Mouse (Mus musculus) forebrain, embryonic 11.5 days (tissue): ENCODE measurements around the gene Klhl12. TPM values are rescaled to one million over a fixed set of nuclear protein-coding genes. Genes with fewer than 3 reads are reported as not detected.

Experiments
- ATAC-seq: fragments of 200-750 bp; cut with Nextera tagmentation; replicated peaks from 2 replicates; pipeline ENCODE4 v1.8.0; 2017; ENCODE audit warnings: moderate TSS enrichment; ENCODE audit not compliant: low FRiP score
- DNase-seq: peaks from one replicate; pipeline ENCODE4 v3.0.0-alpha.2; 2017; ENCODE audit warnings: low spot score
- H3K27ac ChIP-seq: fragments of 300-500 bp; sonication (generic); 2 replicates; pipeline ENCODE4 v1.5.1; 2014; ENCODE audit warnings: low read depth, low read length
- H3K27me3 ChIP-seq: fragments of 300-500 bp; sonication (generic); 2 replicates; pipeline ENCODE4 v1.6.1; 2014; ENCODE audit warnings: mild to moderate bottlenecking, low read length, mixed read lengths; ENCODE audit not compliant: control insufficient read depth, insufficient read depth
- H3K36me3 ChIP-seq: fragments of 300-500 bp; sonication (generic); 2 replicates; pipeline ENCODE4 v1.6.1; 2014; ENCODE audit warnings: mild to moderate bottlenecking, low read length, moderate library complexity, mixed read lengths; ENCODE audit not compliant: control insufficient read depth, insufficient read depth
- H3K4me1 ChIP-seq: fragments of 300-500 bp; sonication (generic); replicated peaks from 2 replicates; pipeline ENCODE4 v1.6.1; 2014; ENCODE audit warnings: low read length, mixed read lengths; ENCODE audit not compliant: control insufficient read depth, insufficient read depth
- H3K4me2 ChIP-seq: fragments of 300-500 bp; sonication (generic); 2 replicates; pipeline ENCODE4 v1.6.1; 2014; ENCODE audit warnings: low read depth, mild to moderate bottlenecking, low read length, moderate library complexity, mixed read lengths; ENCODE audit not compliant: severe bottlenecking
- H3K4me3 ChIP-seq: fragments of 300-500 bp; sonication (generic); 2 replicates; pipeline ENCODE4 v1.5.1; 2014; ENCODE audit warnings: low read depth, low read length
- H3K9ac ChIP-seq: fragments of 300-500 bp; sonication (generic); 2 replicates; pipeline ENCODE4 v1.6.1; 2014; ENCODE audit warnings: low read length
- H3K9me3 ChIP-seq: fragments of 300-500 bp; sonication (generic); 2 replicates; pipeline ENCODE4 v1.6.1; 2016; ENCODE audit warnings: low read length, mixed read lengths; ENCODE audit not compliant: control insufficient read depth
- WGBS: fragments of 180-500 bp; shearing (Covaris S2); extraction: QIAGEN DNeasy Blood & Tissue Kit; methylation state at CpG from one replicate; pipeline ENCODE4 v1.1.7; 2014; 5-methylcytosine and 5-hydroxymethylcytosine counted together
- polyA plus RNA-seq: library from polyadenylated mRNA; unstranded; fragments of >200 nt; fragmentation: Nextera tagmentation; extraction: Ambion mirVana; gene quantifications from 2 replicates; pipeline ENCODE4 v1.2.1, GENCODE M21; 2014

The Klhl12 gene
- polyA plus RNA-seq, 1 experiment from 2014 or later: 34.1 TPM

GRCm38 (mm10) chr1:134418414-134418975 lies 36.8 kb upstream of the Klhl12 start:
- Histone ChIP-seq H3K27ac (no peak overlapping the region), H3K4me2 (no peak overlapping the region), H3K9me3 (no peaks in the 10 kb centered on the region), H3K36me3 (no peaks in the 10 kb centered on the region), H3K9ac (no peak overlapping the region), H3K4me1 (peaks cover 11% of the 10 kb centered on the region; the same call in 1 of the 2 replicates), H3K27me3 (no peaks in the 10 kb centered on the region), H3K4me3 (no peak overlapping the region)
- ATAC-seq (no peak), DNase-seq (no peak)
- WGBS: 93% methylated on average over 2 of the region's 2 CpGs

- H3K36me3 ChIP-seq: no peaks in the 10 kb centered on the region; the same call in 1 of the 2 replicates
- ATAC-seq (no peak), DNase-seq (no peak)
- H3K9me3 ChIP-seq: no peaks in the 10 kb centered on the region
- H3K4me1 ChIP-seq: peaks cover 11% of the 10 kb centered on the region; the same call in 1 of the 2 replicates
- no peak overlapping the region for H3K9ac ChIP-seq
- H3K4me3 ChIP-seq: no peak overlapping the region
- WGBS: 72% methylated on average over 1 of the region's 1 CpGs
- no peak overlapping the region for H3K27ac ChIP-seq
- no peak overlapping the region for H3K4me2 ChIP-seq
- H3K27me3 ChIP-seq: no peaks in the 10 kb centered on the region
Measured at GRCm38 (mm10) chr1:134419176-134419575, 36.2 kb upstream of the Klhl12 start.

GRCm38 (mm10) chr1:134419751-134420458 lies 35.4 kb upstream of the Klhl12 start:
- no peaks in the 10 kb centered on the region; the same call in none of the 2 replicates for H3K36me3 ChIP-seq
- DNase-seq (no peak), ATAC-seq (no peak)
- H3K9ac ChIP-seq: no peak overlapping the region
- H3K4me2 ChIP-seq: no peak overlapping the region
- WGBS: 74% methylated on average over 5 of the region's 5 CpGs
- H3K9me3 ChIP-seq: no peaks in the 10 kb centered on the region
- H3K27me3 ChIP-seq: no peaks in the 10 kb centered on the region
- no peak overlapping the region for H3K4me3 ChIP-seq
- no peak overlapping the region for H3K27ac ChIP-seq
- H3K4me1 ChIP-seq: peaks cover 11% of the 10 kb centered on the region; the same call in 1 of the 2 replicates

- Histone ChIP-seq H3K4me1 (0 out of 2 replicates have a peak, but pooled peaks cover 2% of the 10 kb centered on the region), H3K36me3 (peaks cover 15% of the 10 kb centered on the region), H3K27ac (no peak overlapping the region), H3K9ac (no peak overlapping the region), H3K9me3 (no peaks in the 10 kb centered on the region), H3K27me3 (no peaks in the 10 kb centered on the region), H3K4me3 (no peak overlapping the region), H3K4me2 (no peak overlapping the region)
- ATAC-seq (no peak), DNase-seq (no peak)
- WGBS: 78% methylated on average over 10 of the region's 10 CpGs
Measured at GRCm38 (mm10) chr1:134423911-134424310, 31.4 kb upstream of the Klhl12 start.

- Histone ChIP-seq H3K4me3 (no peak overlapping the region), H3K27me3 (no peaks in the 10 kb centered on the region), H3K9me3 (no peaks in the 10 kb centered on the region), H3K36me3 (peaks cover 15% of the 10 kb centered on the region), H3K4me1 (no peaks in the 10 kb centered on the region), H3K27ac (no peak overlapping the region), H3K4me2 (no peak overlapping the region), H3K9ac (no peak overlapping the region)
- no peak for ATAC-seq
- DNase-seq: no peak
- WGBS: 90% methylated on average over 5 of the region's 5 CpGs
Measured at GRCm38 (mm10) chr1:134426289-134426688, 29.0 kb upstream of the Klhl12 start.

- Histone ChIP-seq H3K4me1 (no peaks in the 10 kb centered on the region), H3K27me3 (no peaks in the 10 kb centered on the region), H3K27ac (no peak overlapping the region), H3K9me3 (no peaks in the 10 kb centered on the region), H3K9ac (no peak overlapping the region), H3K4me2 (no peak overlapping the region), H3K4me3 (no peak overlapping the region), H3K36me3 (peaks cover 10% of the 10 kb centered on the region)
- no peak for ATAC-seq
- no peak for DNase-seq
- 85% methylated on average over 10 of the region's 10 CpGs for WGBS
Measured at GRCm38 (mm10) chr1:134433002-134433401, 22.3 kb upstream of the Klhl12 start.

GRCm38 (mm10) chr1:134433473-134433872 lies 21.9 kb upstream of the Klhl12 start:
- H3K27ac ChIP-seq: no peak overlapping the region
- WGBS: 95% methylated on average over 4 of the region's 4 CpGs
- no peak overlapping the region for H3K9ac ChIP-seq
- DNase-seq (no peak), ATAC-seq (no peak)
- H3K36me3 ChIP-seq: peaks cover 5% of the 10 kb centered on the region
- H3K4me3 ChIP-seq: no peak overlapping the region
- H3K9me3 ChIP-seq: no peaks in the 10 kb centered on the region
- no peaks in the 10 kb centered on the region for H3K27me3 ChIP-seq
- H3K4me2 ChIP-seq: no peak overlapping the region
- H3K4me1 ChIP-seq: no peaks in the 10 kb centered on the region

GRCm38 (mm10) chr1:134435414-134435813 lies 19.9 kb upstream of the Klhl12 start:
- DNase-seq: no peak
- WGBS: 28% methylated on average over 4 of the region's 4 CpGs

GRCm38 (mm10) chr1:134440437-134440836 lies 14.9 kb upstream of the Klhl12 start:
- DNase-seq: peak; percentile 18
- Histone ChIP-seq H3K4me3 (no peak overlapping the region), H3K27ac (no peak overlapping the region), H3K36me3 (no peaks in the 10 kb centered on the region), H3K9ac (no peak overlapping the region), H3K4me2 (no peak overlapping the region), H3K27me3 (no peaks in the 10 kb centered on the region), H3K9me3 (no peaks in the 10 kb centered on the region), H3K4me1 (no peaks in the 10 kb centered on the region)
- WGBS: 91% methylated on average over 6 of the region's 6 CpGs
- no peak for ATAC-seq

More at GRCm38 (mm10) chr1:134435414-134435813, 19.9 kb upstream of the Klhl12 start:
- H3K4me1 ChIP-seq: no peaks in the 10 kb centered on the region
- peaks cover 3% of the 10 kb centered on the region; the same call in 1 of the 2 replicates for H3K36me3 ChIP-seq
- H3K4me2 ChIP-seq: no peak overlapping the region
- H3K9me3 ChIP-seq: no peaks in the 10 kb centered on the region
- ATAC-seq: no peak
- no peak overlapping the region for H3K27ac ChIP-seq
- H3K27me3 ChIP-seq: no peaks in the 10 kb centered on the region
- H3K9ac ChIP-seq: no peak overlapping the region
- H3K4me3 ChIP-seq: no peak overlapping the region
